In genomic region chr2:124618526-124619219, GRCm38 (mm10) we compare ENCODE assay signal across 16 mouse cellular contexts.
DNase-seq lines count a peak whose midpoint lies in the region; ATAC-seq and TF ChIP-seq lines count a peak whose summit lies in the region.
"Had no signal": no experiment of that assay in that cellular context is flagged by ENCODE, and none has a peak within 500 bp of the region (broad histone marks: within the 10 kb centered on the region; RNA-seq: fewer than 3 reads in every experiment).

No protein-coding gene starts in this region.

- peak overlapping the region; percentile 62 for H3K27ac ChIP-seq in heart, embryonic 11.5 days (ENCODE audit: low read depth, low read length)
- peak overlapping the region; percentile 18; the same call in 1 of the 2 replicates for H3K27ac ChIP-seq in neural tube, embryonic 13.5 days (replicated peaks)
- H3K27ac ChIP-seq in hindbrain, postnatal 0 days: 0 out of 2 replicates have a peak overlapping the region, but pooled peaks have one; percentile 27
- no peak overlapping the region for H3K27ac ChIP-seq in lung, postnatal 0 days (ENCODE audit: low read length)
- H3K27ac ChIP-seq: embryonic facial prominence, embryonic 12.5 days; limb, embryonic 10.5 days; liver, embryonic 12.5 days; lung, embryonic 15.5 days had no signal

- no peak for TF ChIP-seq EP300 in lung, postnatal 0 days (IDR thresholded peaks at IDR 0.05)

- no peak for ATAC-seq in heart, embryonic 11.5 days (replicated peaks; ENCODE audit: insufficient number of reproducible peaks, low FRiP score, low TSS enrichment)
- ATAC-seq in neural tube, embryonic 13.5 days (ENCODE audit: low read depth): no peak
- no peak for ATAC-seq in hindbrain, postnatal 0 days
- no peak for ATAC-seq in lung, postnatal 0 days
- ATAC-seq: liver, embryonic 12.5 days had no signal

- peaks cover 49% of the 10 kb centered on the region for H3K4me1 ChIP-seq in heart, embryonic 11.5 days (ENCODE audit: control insufficient read depth, insufficient read depth, low read length)
- H3K4me1 ChIP-seq in neural tube, embryonic 13.5 days (replicated peaks): peaks cover 91% of the 10 kb centered on the region
- H3K4me1 ChIP-seq in hindbrain, postnatal 0 days (ENCODE audit: insufficient read depth, low read length): peaks cover 18% of the 10 kb centered on the region
- H3K4me1 ChIP-seq in lung, postnatal 0 days (ENCODE audit: insufficient read depth, low read depth, low read length): peaks cover 13% of the 10 kb centered on the region; the same call in 1 of the 2 replicates
- H3K4me1 ChIP-seq: embryonic facial prominence, embryonic 12.5 days had no signal

- DNase-seq in heart, postnatal 14 days: no peak
- no peak for DNase-seq in neural tube, embryonic 10.5 days (ENCODE audit: extremely low spot score, low spot score)
- no peak for DNase-seq in hindbrain, postnatal 0 days (ENCODE audit: low spot score)
- no peak for DNase-seq in ovary, adult 18-20 months (ENCODE audit: low spot score)
- DNase-seq in lung, postnatal 0 days (ENCODE audit: low spot score): no peak
- DNase-seq: kidney, adult 8-10 months; spleen, adult 18-20 months; thymus, postnatal 25 days had no signal

- H3K4me3 ChIP-seq in heart, embryonic 11.5 days (ENCODE audit: low read depth, low read length): no peak overlapping the region
- H3K4me3 ChIP-seq in neural tube, embryonic 13.5 days: no peak overlapping the region
- H3K4me3 ChIP-seq in hindbrain, postnatal 0 days (ENCODE audit: low read length): no peak overlapping the region
- H3K4me3 ChIP-seq in lung, postnatal 0 days (ENCODE audit: low read depth, low read length): no peak overlapping the region
- H3K4me3 ChIP-seq: embryonic facial prominence, embryonic 12.5 days; limb, embryonic 10.5 days; liver, embryonic 12.5 days; lung, embryonic 15.5 days had no signal

- 42% methylated on average over 3 of the region's 3 CpGs for WGBS in heart, embryonic 11.5 days (ENCODE audit: insufficient replicate concordance)
- WGBS in neural tube, embryonic 13.5 days: 77% methylated on average over 3 of the region's 3 CpGs
- WGBS in hindbrain, postnatal 0 days: 75% methylated on average over 3 of the region's 3 CpGs
- 70% methylated on average over 3 of the region's 3 CpGs for whole genome bisulfite sequencing in lung, postnatal 0 days

- H3K4me2 ChIP-seq in heart, embryonic 11.5 days: peak overlapping the region; percentile 16; the same call in 1 of the 2 replicates
- H3K4me2 ChIP-seq in neural tube, embryonic 13.5 days: no peak overlapping the region
- no peak overlapping the region for H3K4me2 ChIP-seq in hindbrain, postnatal 0 days (ENCODE audit: low read depth, low read length)
- H3K4me2 ChIP-seq in lung, postnatal 0 days (replicated peaks; ENCODE audit: low read depth, low read length): no peak overlapping the region
- H3K4me2 ChIP-seq: embryonic facial prominence, embryonic 12.5 days; liver, embryonic 12.5 days; lung, embryonic 15.5 days had no signal

- no peaks in the 10 kb centered on the region for H3K36me3 ChIP-seq in heart, embryonic 11.5 days (ENCODE audit: control insufficient read depth, insufficient read depth, low read length)
- H3K36me3 ChIP-seq in neural tube, embryonic 13.5 days: no peaks in the 10 kb centered on the region
- no peaks in the 10 kb centered on the region for H3K36me3 ChIP-seq in hindbrain, postnatal 0 days (ENCODE audit: insufficient read depth, low read length)
- H3K36me3 ChIP-seq in lung, postnatal 0 days (ENCODE audit: insufficient read depth, low read length): no peaks in the 10 kb centered on the region
- H3K36me3 ChIP-seq: embryonic facial prominence, embryonic 12.5 days; limb, embryonic 10.5 days; liver, embryonic 12.5 days; lung, embryonic 15.5 days had no signal

- H3K9ac ChIP-seq in heart, embryonic 11.5 days (ENCODE audit: low read depth, low read length): no peak overlapping the region
- H3K9ac ChIP-seq in neural tube, embryonic 13.5 days: no peak overlapping the region
- H3K9ac ChIP-seq in hindbrain, postnatal 0 days (replicated peaks; ENCODE audit: low read length): no peak overlapping the region
- H3K9ac ChIP-seq in lung, postnatal 0 days (replicated peaks; ENCODE audit: low read depth): no peak overlapping the region
- H3K9ac ChIP-seq: embryonic facial prominence, embryonic 12.5 days; liver, embryonic 12.5 days; lung, embryonic 15.5 days had no signal

- no peak for TF ChIP-seq CTCF in hindbrain, postnatal 0 days (IDR thresholded peaks at IDR 0.05; ENCODE audit: low read depth)
- TF ChIP-seq CTCF in lung, postnatal 0 days (IDR thresholded peaks at IDR 0.05): no peak

- no peaks in the 10 kb centered on the region for H3K9me3 ChIP-seq in heart, embryonic 11.5 days (replicated peaks; ENCODE audit: control insufficient read depth, low read length)
- H3K9me3 ChIP-seq in neural tube, embryonic 13.5 days: no peaks in the 10 kb centered on the region
- no peaks in the 10 kb centered on the region for H3K9me3 ChIP-seq in hindbrain, postnatal 0 days (ENCODE audit: low read length)
- no peaks in the 10 kb centered on the region for H3K9me3 ChIP-seq in lung, postnatal 0 days (ENCODE audit: low read length)
- H3K9me3 ChIP-seq: embryonic facial prominence, embryonic 12.5 days; limb, embryonic 10.5 days; liver, embryonic 12.5 days; lung, embryonic 15.5 days; megakaryocyte, embryonic 14.5 days had no signal

- no peaks in the 10 kb centered on the region for H3K27me3 ChIP-seq in heart, embryonic 11.5 days (ENCODE audit: control insufficient read depth, insufficient read depth, low read length)
- H3K27me3 ChIP-seq in neural tube, embryonic 13.5 days: no peaks in the 10 kb centered on the region
- no peaks in the 10 kb centered on the region for H3K27me3 ChIP-seq in hindbrain, postnatal 0 days (ENCODE audit: insufficient read depth, low read length)
- H3K27me3 ChIP-seq in lung, postnatal 0 days (replicated peaks; ENCODE audit: insufficient read depth, low read length): no peaks in the 10 kb centered on the region
- H3K27me3 ChIP-seq: CH12.LX; embryonic facial prominence, embryonic 12.5 days; liver, embryonic 12.5 days; lung, embryonic 15.5 days; megakaryocyte, embryonic 14.5 days had no signal

- intact Hi-C loops in heart, postnatal 14 days (cut with DNase I): no loop called here
